Mouse (Mus musculus) left cerebral cortex, adult 6 months (tissue): Measurements from ENCODE around the gene Pabpc4l. TPM values are rescaled to one million over a fixed set of nuclear protein-coding genes. Genes with fewer than 3 reads are reported as not detected.

Source experiments
- long read RNA-seq, 2 experiments: library from polyadenylated mRNA; unstranded; transcript quantifications; one replicate each; pipeline ENCODE4 v2.0.0; 2019 to 2020
- polyA plus RNA-seq: library from polyadenylated mRNA; unstranded; fragments of <200 nt; fragmentation: Nextera tagmentation; gene quantifications from 2 replicates; pipeline ENCODE4 v1.2.3, GENCODE M21; 2021

Pabpc4l gene
- 0.21 and 0.28 TPM in 2 replicates for polyA plus RNA-seq
- long read RNA-seq, experiment 1, full-length matches to known transcripts = 1 of 1 reads
- long read RNA-seq, experiment 1, partial matches to known transcripts = 0 of 1 reads
- long read RNA-seq, experiment 1, other reads (novel, unspliced or antisense) = 0 of 1 reads
- long read RNA-seq, experiment 2 = 0 reads

DNA sequence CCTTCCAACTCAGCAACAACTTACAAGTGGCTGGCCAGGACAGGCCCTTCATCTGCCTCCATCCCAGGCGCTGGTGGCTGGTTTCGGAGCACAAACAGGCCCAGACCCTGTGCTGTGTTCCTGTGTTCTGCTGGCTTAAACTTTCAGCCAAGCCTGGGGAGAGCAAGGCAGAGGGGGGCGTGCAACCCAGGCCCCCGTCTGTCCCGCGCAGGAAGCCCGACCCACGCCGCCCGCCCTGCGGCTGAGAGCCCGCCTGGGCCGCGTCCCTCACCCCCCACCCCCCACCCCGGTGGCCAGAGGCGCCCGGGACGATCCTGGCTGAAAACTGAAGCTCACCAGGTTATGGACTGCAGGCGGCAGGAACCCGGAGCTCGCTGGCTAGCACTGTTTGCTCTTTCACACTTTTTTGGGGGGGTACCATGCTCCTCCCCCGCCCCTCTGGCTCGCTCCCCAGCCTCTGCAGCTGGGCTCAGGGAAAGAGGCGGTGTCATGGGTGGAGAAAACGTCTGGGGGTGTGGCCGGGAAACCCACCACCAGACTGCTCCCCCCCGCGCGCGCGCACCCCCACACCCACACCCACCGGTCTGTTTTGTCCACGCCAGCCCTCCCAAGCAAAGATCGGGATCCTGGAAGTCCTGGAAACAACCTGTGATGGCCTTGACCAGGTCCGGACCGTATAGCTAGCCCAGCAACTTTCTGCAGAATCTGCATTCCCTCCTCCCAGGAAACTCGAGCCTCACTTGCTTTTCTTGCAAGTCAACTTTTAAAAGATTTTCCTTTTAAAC lies at the start of gene Pabpc4l:
TSS of gene Pabpc4l (minus strand) at position 739 of the 785 bp plus-strand sequence.

